Mouse (Mus musculus) splenic B cell, adult 2 months (primary cell): Measurements from ENCODE around the gene Vsnl1.

Experiments used
- DNase-seq: peaks from one replicate; pipeline ENCODE4 v3.0.0-alpha.2; 2011; ENCODE audit warnings: low read depth, low spot score
- H3K27me3 ChIP-seq: 2 replicates; pipeline ENCODE4 v1.6.1; 2012; ENCODE audit warnings: mild to moderate bottlenecking, low read length, moderate library complexity, mixed read lengths; ENCODE audit not compliant: control insufficient read depth, poor library complexity, insufficient read depth, severe bottlenecking
- H3K36me3 ChIP-seq: 2 replicates; pipeline ENCODE4 v1.6.1; 2012; ENCODE audit warnings: mild to moderate bottlenecking, low read length, moderate library complexity, mixed read lengths; ENCODE audit not compliant: control insufficient read depth, poor library complexity, insufficient read depth, severe bottlenecking

Gene Vsnl1

DNA sequence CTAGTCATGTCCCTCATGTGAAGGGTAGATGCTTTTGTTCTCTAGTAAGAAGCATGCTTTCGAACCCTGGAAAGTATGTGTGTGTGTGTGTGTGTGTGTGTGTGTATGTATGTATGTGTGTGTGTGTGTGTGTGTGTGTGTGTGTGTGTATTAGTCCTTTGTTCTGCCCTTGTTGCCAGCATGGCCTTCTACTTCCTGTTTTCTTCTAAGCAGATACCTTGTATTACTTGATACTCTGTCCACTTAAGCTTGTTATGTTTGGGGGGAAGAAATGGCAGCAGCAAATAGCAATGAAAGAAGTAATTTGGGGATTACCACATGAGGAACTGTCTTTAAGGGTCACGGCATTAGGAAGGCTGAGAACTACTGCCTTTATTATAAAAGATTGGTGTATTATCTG is 159.8 kb downstream of the Vsnl1 start:
- Histone ChIP-seq H3K27me3 (no peaks in the 10 kb centered on the region), H3K36me3 (peaks cover 6% of the 10 kb centered on the region)
- peak; percentile 63 for DNase-seq
